Mouse (Mus musculus) intestine, embryonic 14.5 days (tissue): ENCODE data around the gene Rbfox1. TPM values are rescaled to one million over a fixed set of nuclear protein-coding genes. Genes with fewer than 3 reads are reported as not detected.

ENCODE experiments used
- ATAC-seq: fragments of 200-750 bp; cut with Nextera tagmentation; replicated peaks from 2 replicates; pipeline ENCODE4 v1.8.0; 2017; ENCODE audit warnings: low read depth, moderate number of reproducible peaks, moderate TSS enrichment, moderate library complexity; ENCODE audit not compliant: low FRiP score, low TSS enrichment
- DNase-seq: peaks from one replicate; pipeline ENCODE4 v3.0.0-alpha.2; 2018; ENCODE audit warnings: low spot score
- H3K27ac ChIP-seq: fragments of 300-500 bp; sonication (generic); 2 replicates; pipeline ENCODE4 v1.5.1; 2014; ENCODE audit warnings: low read depth, mild to moderate bottlenecking, control low read depth
- H3K27me3 ChIP-seq: fragments of 300-500 bp; sonication (generic); replicated peaks from 2 replicates; pipeline ENCODE4 v1.6.1; 2014; ENCODE audit warnings: low read length, control low read depth; ENCODE audit not compliant: control insufficient read depth, insufficient read depth
- H3K36me3 ChIP-seq: fragments of 300-500 bp; sonication (generic); 2 replicates; pipeline ENCODE4 v1.6.1; 2014; ENCODE audit warnings: low read length, control low read depth; ENCODE audit not compliant: control insufficient read depth, insufficient read depth
- H3K4me1 ChIP-seq: fragments of 300-500 bp; sonication (generic); replicated peaks from 2 replicates; pipeline ENCODE4 v1.6.1; 2014; ENCODE audit warnings: low read length, control low read depth, mixed read lengths; ENCODE audit not compliant: control insufficient read depth, insufficient read depth
- H3K4me2 ChIP-seq: fragments of 300-500 bp; sonication (generic); 2 replicates; pipeline ENCODE4 v1.6.1; 2014; ENCODE audit warnings: low read length
- H3K4me3 ChIP-seq: fragments of 300-500 bp; sonication (generic); 2 replicates; pipeline ENCODE4 v1.5.1; 2014; ENCODE audit warnings: low read depth, low read length, control low read depth, mixed read lengths
- H3K9ac ChIP-seq: fragments of 300-500 bp; sonication (generic); 2 replicates; pipeline ENCODE4 v1.6.1; 2014; ENCODE audit warnings: mild to moderate bottlenecking, low read length
- H3K9me3 ChIP-seq: fragments of 300-500 bp; sonication (generic); 2 replicates; pipeline ENCODE4 v1.6.1; 2016; ENCODE audit warnings: low read length, control low read depth; ENCODE audit not compliant: control insufficient read depth
- WGBS: fragments of 180-500 bp; shearing (Covaris S2); extraction: QIAGEN DNeasy Blood & Tissue Kit; methylation state at CpG from one replicate; pipeline ENCODE4 v1.1.7; 2014; 5-methylcytosine and 5-hydroxymethylcytosine counted together
- polyA plus RNA-seq: library from polyadenylated mRNA; unstranded; fragments of >200 nt; fragmentation: Nextera tagmentation; extraction: Ambion mirVana; gene quantifications from 2 replicates; pipeline ENCODE4 v1.2.1, GENCODE M21; 2014

Rbfox1 gene
- polyA plus RNA-seq, 1 experiment from 2014 or later = 3.3 TPM

GRCm38 (mm10) chr16:5885690-5886050 is 515 bp downstream of the Rbfox1 start:
- Histone ChIP-seq H3K27me3 (peaks cover 33% of the 10 kb centered on the region), H3K4me1 (no peaks in the 10 kb centered on the region), H3K27ac (no peak overlapping the region), H3K9me3 (no peaks in the 10 kb centered on the region), H3K4me2 (peak overlapping the region; percentile 27; the same call in 1 of the 2 replicates), H3K4me3 (no peak overlapping the region), H3K9ac (no peak overlapping the region), H3K36me3 (no peaks in the 10 kb centered on the region)
- DNase-seq (no peak), ATAC-seq (no peak)
- 8% methylated on average over 15 of the region's 15 CpGs for WGBS

- Histone ChIP-seq H3K9ac (no peak overlapping the region), H3K27me3 (no peaks in the 10 kb centered on the region), H3K4me2 (no peak overlapping the region), H3K4me3 (no peak overlapping the region), H3K9me3 (no peaks in the 10 kb centered on the region), H3K36me3 (no peaks in the 10 kb centered on the region), H3K4me1 (no peaks in the 10 kb centered on the region), H3K27ac (no peak overlapping the region)
- DNase-seq = no peak
- 52% methylated on average over 7 of the region's 7 CpGs for WGBS
- no peak for ATAC-seq
These were observed 10.4 kb downstream of the Rbfox1 start for GRCm38 (mm10) chr16:5895564-5895963.

GRCm38 (mm10) chr16:5898330-5898729 is 13.2 kb downstream of the Rbfox1 start:
- no peaks in the 10 kb centered on the region for H3K9me3 ChIP-seq
- no peak overlapping the region for H3K4me2 ChIP-seq
- no peak overlapping the region for H3K27ac ChIP-seq
- DNase-seq (no peak), ATAC-seq (no peak)
- H3K9ac ChIP-seq = no peak overlapping the region
- no peaks in the 10 kb centered on the region for H3K4me1 ChIP-seq
- no peak overlapping the region for H3K4me3 ChIP-seq
- no peaks in the 10 kb centered on the region for H3K36me3 ChIP-seq
- H3K27me3 ChIP-seq = no peaks in the 10 kb centered on the region
- 61% methylated on average over 2 of the region's 2 CpGs for WGBS

GRCm38 (mm10) chr16:5910742-5911141 is 25.6 kb downstream of the Rbfox1 start:
- DNase-seq (no peak), ATAC-seq (no peak)
- no peaks in the 10 kb centered on the region for H3K9me3 ChIP-seq
- H3K36me3 ChIP-seq = no peaks in the 10 kb centered on the region
- H3K27me3 ChIP-seq = no peaks in the 10 kb centered on the region
- no peak overlapping the region for H3K4me3 ChIP-seq
- WGBS = 74% methylated on average over 5 of the region's 5 CpGs
- H3K9ac ChIP-seq = no peak overlapping the region
- H3K4me2 ChIP-seq = no peak overlapping the region
- no peaks in the 10 kb centered on the region for H3K4me1 ChIP-seq
- H3K27ac ChIP-seq = no peak overlapping the region

- no peaks in the 10 kb centered on the region for H3K4me1 ChIP-seq
- no peak for ATAC-seq
- H3K4me3 ChIP-seq = no peak overlapping the region
- H3K4me2 ChIP-seq = no peak overlapping the region
- no peak for DNase-seq
- H3K9ac ChIP-seq = no peak overlapping the region
- H3K27ac ChIP-seq = no peak overlapping the region
- H3K27me3 ChIP-seq = no peaks in the 10 kb centered on the region
- no peaks in the 10 kb centered on the region for H3K9me3 ChIP-seq
- H3K36me3 ChIP-seq = no peaks in the 10 kb centered on the region
- 22% methylated on average over 2 of the region's 2 CpGs for WGBS
These were observed 26.7 kb downstream of the Rbfox1 start for GRCm38 (mm10) chr16:5911880-5912327.

GRCm38 (mm10) chr16:5917937-5918336 is 32.8 kb downstream of the Rbfox1 start:
- Histone ChIP-seq H3K27me3 (no peaks in the 10 kb centered on the region), H3K9me3 (no peaks in the 10 kb centered on the region), H3K27ac (no peak overlapping the region), H3K36me3 (no peaks in the 10 kb centered on the region), H3K9ac (no peak overlapping the region), H3K4me3 (no peak overlapping the region), H3K4me2 (no peak overlapping the region), H3K4me1 (no peaks in the 10 kb centered on the region)
- DNase-seq (no peak), ATAC-seq (no peak)

- WGBS = 28% methylated on average over 1 of the region's 1 CpGs
- no peak for ATAC-seq
- Histone ChIP-seq H3K4me3 (no peak overlapping the region), H3K9me3 (no peaks in the 10 kb centered on the region), H3K27me3 (no peaks in the 10 kb centered on the region), H3K36me3 (no peaks in the 10 kb centered on the region), H3K27ac (no peak overlapping the region), H3K4me1 (no peaks in the 10 kb centered on the region), H3K9ac (no peak overlapping the region), H3K4me2 (no peak overlapping the region)
- no peak for DNase-seq
These were observed 41.8 kb downstream of the Rbfox1 start for GRCm38 (mm10) chr16:5926986-5927385.

- H3K9me3 ChIP-seq = no peaks in the 10 kb centered on the region
- ATAC-seq (no peak), DNase-seq (peak; percentile 74)
- no peak overlapping the region for H3K4me3 ChIP-seq
- 24% methylated on average over 7 of the region's 7 CpGs for WGBS
- no peak overlapping the region for H3K27ac ChIP-seq
- no peaks in the 10 kb centered on the region for H3K36me3 ChIP-seq
- H3K4me1 ChIP-seq = no peaks in the 10 kb centered on the region
- no peak overlapping the region for H3K4me2 ChIP-seq
- no peaks in the 10 kb centered on the region for H3K27me3 ChIP-seq
- no peak overlapping the region for H3K9ac ChIP-seq
These were observed 46.5 kb downstream of the Rbfox1 start for GRCm38 (mm10) chr16:5931680-5932079.

- Histone ChIP-seq H3K4me1 (no peaks in the 10 kb centered on the region), H3K4me2 (no peak overlapping the region), H3K36me3 (no peaks in the 10 kb centered on the region), H3K9ac (no peak overlapping the region), H3K4me3 (no peak overlapping the region), H3K27ac (no peak overlapping the region), H3K9me3 (no peaks in the 10 kb centered on the region), H3K27me3 (no peaks in the 10 kb centered on the region)
- ATAC-seq (no peak), DNase-seq (no peak)
- WGBS = 59% methylated on average over 4 of the region's 4 CpGs
These were observed 54.9 kb downstream of the Rbfox1 start for GRCm38 (mm10) chr16:5940016-5940415.
